Comparison of ENCODE assay signal across 9 mouse cellular contexts in genomic region chr9:104569480-104570167, GRCm38 (mm10). TPM values are rescaled to one million over a fixed set of nuclear protein-coding genes. Genes with fewer than 3 reads are reported as not detected.
DNase-seq lines count a peak whose midpoint lies in the region; ATAC-seq and TF ChIP-seq lines count a peak whose summit lies in the region.
"Had no signal": no experiment of that assay in that cellular context is flagged by ENCODE, and none has a peak within 500 bp of the region (broad histone marks: within the 10 kb centered on the region; RNA-seq: fewer than 3 reads in every experiment).

No protein-coding gene starts in this region.

- no peak overlapping the region for H3K27ac ChIP-seq in embryonic facial prominence, embryonic 11.5 days (replicated peaks; ENCODE audit: low read depth, low read length)
- H3K27ac ChIP-seq in olfactory bulb, adult 2 months (ENCODE audit: insufficient read depth, low read depth, low read length), result peak overlapping the region; percentile 47
- no peak overlapping the region for H3K27ac ChIP-seq in thymus, adult 2 months (ENCODE audit: control insufficient read depth, insufficient read depth, low read length)

- H3K27me3 ChIP-seq in embryonic facial prominence, embryonic 11.5 days (ENCODE audit: control insufficient read depth, insufficient read depth, low read length), result peaks cover 6% of the 10 kb centered on the region; the same call in 1 of the 2 replicates
- H3K27me3 ChIP-seq in thymus, adult 2 months (ENCODE audit: control insufficient read depth, insufficient read depth, low read length), result no peaks in the 10 kb centered on the region

- TF ChIP-seq CTCF in olfactory bulb, adult 2 months (IDR thresholded peaks at IDR 0.05; ENCODE audit: insufficient read depth, low read depth, low read length), result peak; percentile 82
- TF ChIP-seq CTCF in thymus, adult 2 months (IDR thresholded peaks at IDR 0.05; ENCODE audit: borderline replicate concordance, control insufficient read depth, extremely low read depth, insufficient read depth, low read length, poor library complexity), result peak; percentile 62; the same call in 1 of the 2 replicates

- no peaks in the 10 kb centered on the region for H3K36me3 ChIP-seq in embryonic facial prominence, embryonic 11.5 days (replicated peaks; ENCODE audit: control insufficient read depth, insufficient read depth, low read depth, low read length)
- no peaks in the 10 kb centered on the region for H3K36me3 ChIP-seq in thymus, adult 2 months (ENCODE audit: control insufficient read depth, insufficient read depth, low read length)
- H3K36me3 ChIP-seq: G1E had no signal

- WGBS in embryonic facial prominence, embryonic 11.5 days, result under 1% methylated on average over 24 of the region's 25 CpGs
- under 1% methylated on average over 25 of the region's 25 CpGs for WGBS in olfactory bulb, adult 2 months
- 6% methylated on average over 25 of the region's 25 CpGs for WGBS in thymus, adult 2 months

- DNase-seq in heart, adult 18-20 months, result peak; percentile 38 to 54
- no peak for DNase-seq in heart, adult 11 months
- peak; percentile 89 for DNase-seq in embryonic facial prominence, embryonic 11.5 days (ENCODE audit: low spot score)
- DNase-seq in heart, postnatal 10 days, result peak; percentile 63 to 75
- DNase-seq in kidney, postnatal 36 days, result peak; percentile 63 to 90
- peak; percentile 45 to 53 for DNase-seq in lung, adult 18-20 months
- DNase-seq in thymus, adult 2 months, result peak; percentile 61

- H3K9ac ChIP-seq in embryonic facial prominence, embryonic 11.5 days (replicated peaks; ENCODE audit: low read length), result no peak overlapping the region

- intact Hi-C loops in heart, postnatal 10 days (cut with DNase I), result no loop called here

- peak; percentile 70 for ATAC-seq in embryonic facial prominence, embryonic 11.5 days (replicated peaks; ENCODE audit: insufficient number of reproducible peaks, low FRiP score, low TSS enrichment, low read depth)

- no peak for TF ChIP-seq POLR2A in olfactory bulb, adult 2 months (IDR thresholded peaks at IDR 0.05; ENCODE audit: insufficient read depth, low read depth, low read length)
- no peak for TF ChIP-seq POLR2A in thymus, adult 2 months (IDR thresholded peaks at IDR 0.05; ENCODE audit: control insufficient read depth, extremely low read depth, insufficient read depth, low read length, poor library complexity)

- no peaks in the 10 kb centered on the region for H3K4me1 ChIP-seq in embryonic facial prominence, embryonic 11.5 days (ENCODE audit: control insufficient read depth, insufficient read depth, low read length)
- H3K4me1 ChIP-seq in olfactory bulb, adult 2 months (ENCODE audit: control insufficient read depth, insufficient read depth, low read length), result peaks cover 8% of the 10 kb centered on the region
- no peaks in the 10 kb centered on the region for H3K4me1 ChIP-seq in thymus, adult 2 months (replicated peaks; ENCODE audit: control insufficient read depth, insufficient read depth, low read length)

- no peak overlapping the region for H3K4me2 ChIP-seq in embryonic facial prominence, embryonic 11.5 days (ENCODE audit: low read depth, low read length)

- H3K9me3 ChIP-seq in embryonic facial prominence, embryonic 11.5 days (replicated peaks; ENCODE audit: control insufficient read depth, low read length), result no peaks in the 10 kb centered on the region

- no peak overlapping the region for H3K4me3 ChIP-seq in embryonic facial prominence, embryonic 11.5 days (ENCODE audit: low read depth, low read length)
- H3K4me3 ChIP-seq in olfactory bulb, adult 2 months (ENCODE audit: insufficient read depth, low read depth, low read length), result peak overlapping the region; percentile 69
- H3K4me3 ChIP-seq in thymus, adult 2 months (ENCODE audit: control insufficient read depth, insufficient read depth, low read length), result no peak overlapping the region

RNA-seq across cellular contexts. Expression of gene Cpne4, which starts 22.5 kb away (rescaled TPM):
- total RNA-seq in heart, adult 18-20 months (2021), result 1 to 10 TPM in 1 of 2 experiments, under 1 TPM in 1; 0.41 to 1.2 TPM
- 0.77 and 0.91 TPM in 2 replicates for polyA plus RNA-seq in embryonic facial prominence, embryonic 11.5 days (2014; fragmentation: Nextera tagmentation; extraction: Ambion mirVana)
- not detected for total RNA-seq in heart, postnatal 10 days (2021)
- polyA plus RNA-seq in olfactory bulb, adult 2 months (2012; ENCODE audit: insufficient read depth, insufficient read length, low replicate concordance, missing spikeins), result 310 and 404 TPM in 2 replicates
- 0.10 and 0.15 TPM in 2 replicates for polyA plus RNA-seq in thymus, adult 2 months (2012; rRNA removed)
- total RNA-seq: G1E had no signal
- polyA plus RNA-seq: G1E had no signal

Comparison
In these comparisons a context has a peak if more than half of its experiments do, and no peak if none do; other contexts are left out.
1. RNA of gene Cpne4, which starts 22.5 kb away (polyA plus RNA-seq): 310 to 404 TPM in olfactory bulb, adult 2 months; 0.77 to 0.91 TPM in embryonic facial prominence, embryonic 11.5 days and 0.10 to 0.15 TPM in thymus, adult 2 months; every median in the first group is over 100 times any median in the second.